Mouse (Mus musculus): ENCODE data around the gene Olfr313. TPM values are rescaled to one million over a fixed set of nuclear protein-coding genes. Genes with fewer than 3 reads are reported as not detected.
"Not testable (repeated sequence)": the region's sequence is repeated elsewhere in the genome, so short reads cannot be mapped to it uniquely, and the experiment has no call there.

Gene Olfr313
- polyA plus RNA-seq, 1 experiment from 2014 or later = not detected

DNA sequence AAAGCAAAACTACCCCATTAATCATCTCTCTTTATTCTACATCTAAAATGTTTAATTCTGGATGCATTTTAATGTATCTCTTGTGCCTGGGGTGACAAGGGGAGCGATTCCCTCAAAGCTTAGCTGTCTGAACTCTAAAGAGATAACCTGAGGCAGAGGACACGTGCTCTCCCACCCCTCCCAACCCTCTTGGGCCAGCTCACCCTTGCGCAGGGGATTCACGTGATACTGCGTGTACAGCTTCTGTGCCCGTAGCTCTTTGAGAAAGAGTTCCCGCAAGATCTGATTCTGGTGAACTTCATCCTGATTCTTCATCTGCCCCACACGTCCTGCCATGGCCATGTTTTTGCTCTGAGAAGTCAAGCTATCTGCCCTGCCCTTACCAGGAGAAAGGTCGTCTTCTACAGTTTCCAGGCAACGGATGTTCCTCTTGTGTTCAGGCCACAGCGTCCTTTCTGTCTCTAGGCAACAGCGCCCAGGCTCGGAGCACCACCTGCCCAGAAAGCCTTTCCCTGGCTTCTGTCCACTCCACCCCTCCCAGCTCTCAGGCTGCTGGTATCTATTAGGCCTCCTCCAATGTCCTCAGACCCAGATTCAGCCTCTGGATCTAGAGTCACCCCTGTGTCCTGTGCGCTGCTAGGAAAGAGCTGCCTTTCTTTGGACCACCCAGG, 13.1 kb upstream of the Olfr313 start, which contains the start of gene Fam183b:
Gene Fam183b, minus strand, starts transcription at position 403 of the 671 bp plus-strand sequence.
- WGBS = 23% methylated on average over 14 of the region's 14 CpGs
- peak within 1 kb of the TSS; percentile 42 for H3K4me2 ChIP-seq
- no peaks in the 10 kb centered on the region for H3K27me3 ChIP-seq
- H3K9ac ChIP-seq = peak within 1 kb of the TSS; percentile 16; the same call in 1 of the 2 replicates
- no peak within 1 kb of the TSS for H3K27ac ChIP-seq (replicated peaks)
- ATAC-seq (ENCODE audit: low FRiP score, low read depth) = peak; percentile 78
- H3K4me1 ChIP-seq (replicated peaks) = peaks cover 12% of the 10 kb centered on the region
- H3K4me3 ChIP-seq = peak within 1 kb of the TSS; percentile 14; the same call in 1 of the 2 replicates
- H3K9me3 ChIP-seq = no peaks in the 10 kb centered on the region
- H3K36me3 ChIP-seq = no peaks in the 10 kb centered on the region

DNA sequence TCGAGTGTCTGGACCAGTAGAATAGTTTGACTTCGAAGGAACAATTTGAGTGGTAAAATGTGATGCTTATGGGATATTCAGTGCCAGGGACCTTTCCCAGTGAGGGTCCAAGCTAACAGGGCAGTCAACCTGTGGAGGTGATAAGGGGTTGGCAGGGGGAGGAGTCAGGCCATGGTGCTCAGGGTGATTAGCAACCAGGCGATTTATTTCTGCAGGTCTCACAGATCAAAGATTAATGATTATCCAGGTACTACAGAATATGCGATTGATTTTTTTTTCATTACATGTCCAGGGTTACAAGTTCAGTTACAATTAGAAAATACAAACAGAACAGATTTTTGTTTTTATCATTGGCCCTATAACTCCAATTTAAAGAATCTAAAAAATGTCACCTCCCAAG, 10.9 kb upstream of the Olfr313 start:
- Histone ChIP-seq H3K9me3 (no peaks in the 10 kb centered on the region), H3K4me2 (no peak overlapping the region), H3K27me3 (no peaks in the 10 kb centered on the region), H3K4me1 (replicated peaks) (peaks cover 12% of the 10 kb centered on the region), H3K27ac (replicated peaks) (no peak overlapping the region), H3K36me3 (no peaks in the 10 kb centered on the region), H3K9ac (no peak overlapping the region), H3K4me3 (no peak overlapping the region)
- ATAC-seq (ENCODE audit: low FRiP score, low read depth) = no peak
- WGBS = 82% methylated on average over 4 of the region's 4 CpGs

DNA sequence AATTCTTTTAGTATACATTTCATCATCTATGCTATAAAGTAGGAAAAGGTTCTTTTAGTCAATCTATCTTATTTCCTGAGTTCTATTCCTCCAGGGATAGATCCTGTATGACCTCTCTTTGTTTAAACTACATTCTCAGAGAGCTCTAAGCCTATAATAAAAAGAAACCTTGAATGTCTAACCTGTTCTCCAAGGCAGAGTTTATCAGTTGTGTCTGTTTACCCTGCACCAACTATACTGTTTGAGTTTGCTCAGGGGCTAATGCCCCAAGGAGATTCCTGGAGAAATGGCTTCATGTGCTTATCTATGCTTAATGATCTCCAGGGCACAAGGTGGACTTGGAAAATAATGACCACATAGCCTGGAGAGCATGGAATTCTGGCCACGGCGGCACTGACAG, 10.4 kb upstream of the Olfr313 start:
- H3K36me3 ChIP-seq = no peaks in the 10 kb centered on the region
- H3K4me3 ChIP-seq = no peak overlapping the region
- H3K9ac ChIP-seq = no peak overlapping the region
- H3K4me2 ChIP-seq = no peak overlapping the region
- no peak overlapping the region for H3K27ac ChIP-seq (replicated peaks)
- no peaks in the 10 kb centered on the region for H3K27me3 ChIP-seq
- H3K4me1 ChIP-seq (replicated peaks) = peaks cover 12% of the 10 kb centered on the region
- no peak for ATAC-seq (ENCODE audit: low FRiP score, low read depth)
- WGBS = 85% methylated on average over 2 of the region's 2 CpGs
- H3K9me3 ChIP-seq = no peaks in the 10 kb centered on the region

DNA sequence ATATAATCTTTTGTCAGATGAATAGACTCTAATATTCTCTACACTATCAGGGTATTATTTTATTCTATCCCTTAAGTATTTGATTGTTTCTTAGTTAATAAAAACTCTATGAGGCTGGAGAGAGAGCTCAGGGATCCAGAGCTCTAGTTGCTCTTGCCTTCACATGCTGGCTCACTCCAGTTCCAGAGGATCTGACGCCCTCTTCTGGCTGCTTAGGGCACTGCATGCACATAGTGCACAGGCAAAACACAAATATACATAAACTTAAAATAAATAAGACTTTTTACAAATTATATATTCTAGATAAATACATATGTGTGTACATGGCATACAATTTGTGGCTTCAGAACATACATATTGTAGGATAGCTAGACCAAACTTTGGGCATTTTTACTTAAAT, 2.8 kb upstream of the Olfr313 start:
- Histone ChIP-seq H3K27ac (replicated peaks) (no peak overlapping the region), H3K4me2 (no peak overlapping the region), H3K4me3 (no peak overlapping the region), H3K27me3 (no peaks in the 10 kb centered on the region), H3K4me1 (replicated peaks) (no peaks in the 10 kb centered on the region), H3K9me3 (no peaks in the 10 kb centered on the region), H3K9ac (no peak overlapping the region), H3K36me3 (no peaks in the 10 kb centered on the region)
- ATAC-seq (ENCODE audit: low FRiP score, low read depth) = no peak
- whole genome bisulfite sequencing = 3% methylated on average over 1 of the region's 1 CpGs

DNA sequence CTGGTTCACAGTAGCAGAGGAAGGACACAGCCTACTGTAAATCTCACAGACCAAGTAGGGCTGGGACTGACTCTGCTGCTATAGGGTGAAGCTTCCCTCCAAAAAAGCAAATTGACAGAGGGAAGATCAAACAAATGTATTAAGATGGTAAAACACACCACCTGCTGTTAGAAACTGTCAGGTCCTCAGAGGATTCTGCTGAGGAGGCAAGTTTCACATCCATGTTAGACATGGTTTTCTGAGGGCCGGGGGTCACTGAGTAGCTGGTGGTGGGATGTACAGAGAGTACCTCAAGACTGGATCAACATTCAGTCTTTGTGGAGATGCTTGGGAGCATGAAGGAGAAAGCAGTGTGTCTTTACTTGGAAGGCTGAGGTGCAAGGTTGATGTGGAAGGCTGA, 876 bp downstream of the Olfr313 start:
- Histone ChIP-seq H3K27me3 (no peaks in the 10 kb centered on the region), H3K9me3 (no peaks in the 10 kb centered on the region), H3K27ac (replicated peaks) (no peak overlapping the region), H3K36me3 (no peaks in the 10 kb centered on the region), H3K4me3 (no peak overlapping the region), H3K9ac (no peak overlapping the region), H3K4me2 (no peak overlapping the region), H3K4me1 (replicated peaks) (no peaks in the 10 kb centered on the region)
- 84% methylated on average over 1 of the region's 1 CpGs for WGBS
- ATAC-seq (ENCODE audit: low FRiP score, low read depth) = no peak

DNA sequence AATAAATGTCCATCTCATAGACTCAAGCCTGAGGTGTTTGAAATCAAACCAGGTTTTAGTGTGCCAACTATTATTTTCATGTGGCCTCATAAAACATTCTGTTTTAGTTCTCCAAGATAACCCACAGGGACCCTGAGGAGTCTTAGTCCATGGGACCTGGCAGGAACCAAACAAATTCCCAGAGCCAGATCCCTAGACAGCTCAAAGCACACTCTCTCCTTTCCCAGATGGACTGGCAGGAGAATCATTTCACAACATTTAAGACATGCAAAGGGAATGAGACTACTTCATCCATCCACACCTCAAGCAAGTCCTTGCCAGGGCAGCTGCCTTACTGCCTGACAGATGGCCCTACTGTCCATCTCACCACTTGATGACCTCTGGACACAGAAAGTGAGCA, 14.1 kb downstream of the Olfr313 start, which contains the start of gene Olfr312:
Gene Olfr312, plus strand, starts transcription at position 301 of the 400 bp plus-strand sequence.
- not testable (repeated sequence) for ATAC-seq (ENCODE audit: low FRiP score, low read depth); H3K36me3 ChIP-seq; H3K27me3 ChIP-seq

DNA sequence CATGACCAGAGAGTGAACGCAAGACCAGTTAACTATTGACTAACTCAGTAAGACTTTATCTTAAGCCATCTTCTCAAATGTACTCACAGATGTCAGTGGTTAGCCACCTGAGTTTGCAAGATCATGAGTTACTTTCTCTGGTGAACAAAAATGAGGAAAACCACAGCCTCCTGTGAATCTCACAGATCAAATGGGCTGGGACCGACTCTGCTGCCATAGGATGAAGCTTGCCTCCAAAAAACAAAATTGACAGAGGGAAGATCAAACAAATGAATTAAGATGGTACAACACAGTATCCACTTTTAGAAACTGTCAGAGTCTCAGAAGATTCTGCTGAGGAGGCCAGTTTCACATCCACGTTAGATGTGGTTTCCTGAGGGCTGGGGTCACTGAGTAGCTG, 15.0 kb downstream of the Olfr313 start:
- ATAC-seq (ENCODE audit: low FRiP score, low read depth) = no peak

More for the DNA sequence above, 14.1 kb downstream of the Olfr313 start, which contains the start of gene Olfr312:
- not testable (repeated sequence) for H3K4me2 ChIP-seq; H3K9me3 ChIP-seq; H3K9ac ChIP-seq; H3K27ac ChIP-seq (replicated peaks); H3K4me3 ChIP-seq; H3K4me1 ChIP-seq (replicated peaks)

DNA sequence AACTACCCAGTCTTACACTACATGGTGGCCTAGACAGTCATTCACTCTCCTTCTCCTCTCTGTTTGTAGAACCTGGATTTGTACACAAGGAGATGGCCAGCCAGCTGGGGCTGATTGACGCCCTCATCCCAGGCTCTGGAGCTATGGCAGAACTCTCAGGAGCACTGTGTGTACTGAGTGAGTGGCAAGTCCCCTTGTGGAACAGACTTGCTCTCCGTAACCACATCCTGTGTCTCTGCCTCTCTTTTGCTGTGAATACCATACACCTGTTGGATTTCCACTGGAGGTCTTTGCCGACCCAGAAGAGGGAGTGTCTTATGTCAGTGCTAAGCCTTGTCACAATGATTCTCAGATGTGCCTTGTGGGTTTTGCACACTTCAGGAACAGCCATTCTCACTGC, 17.7 kb downstream of the Olfr313 start:
- H3K4me2 ChIP-seq; H3K4me1 ChIP-seq (replicated peaks); H3K9me3 ChIP-seq; H3K9ac ChIP-seq; ATAC-seq (ENCODE audit: low FRiP score, low read depth); H3K27me3 ChIP-seq; H3K36me3 ChIP-seq; H3K27ac ChIP-seq (replicated peaks); H3K4me3 ChIP-seq: not testable (repeated sequence)
- 89% methylated on average over 3 of the region's 3 CpGs for WGBS

More for the DNA sequence above, 15.0 kb downstream of the Olfr313 start:
- Histone ChIP-seq H3K4me2 (no peak overlapping the region), H3K27ac (replicated peaks) (no peak overlapping the region), H3K36me3 (no peaks in the 10 kb centered on the region), H3K27me3 (no peaks in the 10 kb centered on the region), H3K4me1 (replicated peaks) (no peaks in the 10 kb centered on the region), H3K9me3 (no peaks in the 10 kb centered on the region), H3K9ac (no peak overlapping the region), H3K4me3 (no peak overlapping the region)
- 83% methylated on average over 3 of the region's 3 CpGs for WGBS

DNA sequence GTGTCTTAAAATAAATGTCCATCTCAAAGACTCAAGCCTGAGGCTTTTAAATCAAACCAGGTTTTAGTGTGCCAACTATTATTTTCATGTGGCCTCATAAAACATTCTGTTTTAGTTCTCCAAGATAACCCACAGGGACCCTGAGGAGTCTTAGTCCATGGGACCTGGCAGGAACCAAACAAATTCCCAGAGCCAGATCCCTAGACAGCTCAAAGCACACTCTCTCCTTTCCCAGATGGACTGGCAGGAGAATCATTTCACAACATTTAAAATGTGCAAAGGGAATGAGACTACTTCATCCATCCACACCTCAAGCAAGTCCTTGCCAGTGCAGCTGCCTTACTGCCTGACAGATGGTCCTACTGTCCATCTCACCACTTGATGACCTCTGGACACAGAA, 24.2 kb downstream of the Olfr313 start, which contains the start of gene Olfr311:
Gene Olfr311, plus strand, starts transcription at position 301 of the 400 bp plus-strand sequence.
- not testable (repeated sequence) for ATAC-seq (ENCODE audit: low FRiP score, low read depth); H3K27me3 ChIP-seq; H3K9ac ChIP-seq; H3K36me3 ChIP-seq; H3K9me3 ChIP-seq; H3K4me1 ChIP-seq (replicated peaks); H3K4me3 ChIP-seq; H3K4me2 ChIP-seq; H3K27ac ChIP-seq (replicated peaks)

DNA sequence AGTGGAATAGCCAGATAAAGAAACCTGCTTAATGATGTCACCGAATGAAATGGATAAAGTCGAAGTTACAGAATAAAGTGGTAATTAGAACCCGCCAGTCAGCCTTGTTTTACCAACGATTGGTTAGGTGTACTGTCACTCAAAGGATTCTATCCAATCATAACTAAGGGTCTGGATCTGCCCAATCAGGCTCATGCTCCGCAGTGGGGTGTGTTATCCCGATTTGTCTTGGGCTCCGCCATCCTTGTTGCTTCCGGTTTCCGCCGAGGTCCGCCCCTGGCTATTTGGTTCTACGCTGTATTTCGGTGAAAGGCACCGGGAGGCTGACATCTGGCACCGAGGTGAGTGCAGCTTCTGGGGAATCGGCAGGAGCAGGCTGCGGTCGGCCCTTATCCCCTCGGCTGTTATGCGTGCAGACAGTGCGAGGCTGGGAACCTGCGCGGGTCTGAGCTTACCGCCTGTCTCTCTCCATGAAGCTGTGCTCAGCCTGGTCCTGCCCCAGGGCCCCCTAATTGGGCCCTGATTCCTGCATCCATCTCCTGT, 32.2 kb downstream of the Olfr313 start, which contains the start of gene Gm12258:
Gene Gm12258, plus strand, starts transcription at position 240 of the 543 bp plus-strand sequence.
- Histone ChIP-seq H3K27me3 (no peaks in the 10 kb centered on the region), H3K9me3 (no peaks in the 10 kb centered on the region), H3K4me3 (peak within 1 kb of the TSS; percentile 61), H3K9ac (peak within 1 kb of the TSS; percentile 89), H3K36me3 (peaks cover 31% of the 10 kb centered on the region), H3K4me2 (peak within 1 kb of the TSS; percentile 79), H3K4me1 (replicated peaks) (peaks cover 14% of the 10 kb centered on the region), H3K27ac (replicated peaks) (peak within 1 kb of the TSS; percentile 88)
- WGBS = under 1% methylated on average over 24 of the region's 24 CpGs
- ATAC-seq (ENCODE audit: low FRiP score, low read depth) = peak; percentile 100

DNA sequence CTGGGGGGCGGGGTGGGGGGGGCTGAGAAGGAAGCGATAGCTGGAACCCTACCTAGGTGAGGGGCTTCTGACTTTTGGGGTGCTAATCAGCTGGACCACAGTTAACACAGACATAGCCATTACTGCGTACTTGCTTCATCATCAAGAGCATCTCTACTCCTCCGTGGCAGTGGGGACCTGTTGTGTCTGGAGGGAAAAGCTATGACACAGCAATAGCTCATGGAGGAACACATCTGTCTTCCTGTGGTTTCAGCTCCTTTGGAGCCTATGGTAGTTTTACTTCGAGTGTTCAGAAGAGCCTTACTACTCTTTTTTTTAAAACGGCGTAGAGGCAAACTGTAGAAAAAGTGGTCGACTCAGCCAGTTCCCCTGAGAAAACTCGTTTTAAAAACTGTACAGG, 32.8 kb downstream of the Olfr313 start:
- Histone ChIP-seq H3K4me1 (replicated peaks) (peaks cover 14% of the 10 kb centered on the region), H3K27me3 (no peaks in the 10 kb centered on the region), H3K9ac (peak overlapping the region; percentile 89), H3K27ac (replicated peaks) (peak overlapping the region; percentile 88), H3K9me3 (no peaks in the 10 kb centered on the region), H3K4me3 (peak overlapping the region; percentile 61), H3K36me3 (peaks cover 37% of the 10 kb centered on the region), H3K4me2 (peak overlapping the region; percentile 79)
- no peak for ATAC-seq (ENCODE audit: low FRiP score, low read depth)
- WGBS = 49% methylated on average over 9 of the region's 9 CpGs

DNA sequence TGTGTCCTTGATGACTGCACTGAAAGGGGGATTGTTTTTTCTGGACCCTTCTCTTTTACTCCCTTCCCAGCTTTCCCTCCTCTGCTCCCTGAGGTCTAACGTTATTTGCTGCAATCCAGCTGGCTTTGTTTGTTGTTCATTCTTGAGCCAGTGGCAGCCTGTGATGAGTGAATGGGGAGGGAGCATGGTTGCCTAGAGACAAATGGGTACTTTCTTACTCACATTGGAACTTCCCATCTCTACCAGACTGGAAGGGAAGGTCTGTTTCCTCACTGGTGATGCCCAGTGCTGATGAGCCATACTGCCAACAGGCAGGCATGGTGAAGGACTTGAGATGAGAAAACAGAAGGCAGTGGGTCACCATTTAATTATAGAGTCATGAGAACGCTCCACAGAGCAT, 34.9 kb downstream of the Olfr313 start:
- no peak for ATAC-seq (ENCODE audit: low FRiP score, low read depth)
- Histone ChIP-seq H3K9me3 (no peaks in the 10 kb centered on the region), H3K4me2 (no peak overlapping the region), H3K9ac (no peak overlapping the region), H3K4me1 (replicated peaks) (peaks cover 14% of the 10 kb centered on the region), H3K27ac (replicated peaks) (no peak overlapping the region), H3K27me3 (no peaks in the 10 kb centered on the region), H3K36me3 (peaks cover 52% of the 10 kb centered on the region), H3K4me3 (no peak overlapping the region)
- 57% methylated on average over 2 of the region's 2 CpGs for WGBS
